Mouse (Mus musculus): ENCODE data around the gene Cldn6. TPM values are rescaled to one million over a fixed set of nuclear protein-coding genes. Genes with fewer than 3 reads are reported as not detected.

Gene Cldn6
- total and polyA plus RNA-seq, 3 experiments: not detected

GRCm38 (mm10) chr17:23725477-23725876, 46.4 kb downstream of the Cldn6 start:
- H3K9me3 ChIP-seq (replicated peaks; ENCODE audit: low read length): no peaks in the 10 kb centered on the region
- peaks cover 19% of the 10 kb centered on the region for H3K27me3 ChIP-seq (replicated peaks)
- peaks cover 0 to 2% of the 10 kb centered on the region in 2 experiments for H3K36me3 ChIP-seq (replicated peaks in 1 of 2; ENCODE audit: control insufficient read depth in 1 of 2, insufficient read depth in 1 of 2, low read length in 1 of 2)
- no peak for DNase-seq (ENCODE audit: extremely low read depth)
- peak overlapping the region; percentile 50 to 84 (median 61) for H3K4me3 ChIP-seq (replicated peaks in 1 of 3; ENCODE audit: low read depth in 2 of 3, low read length in 2 of 3, poor library complexity in 1 of 3)
- TF ChIP-seq ZMIZ1 (IDR thresholded peaks at IDR 0.05; ENCODE audit: low read depth, low read length) (no peak), CTCF (conservative IDR thresholded peaks at IDR 0.05 in 1 of 2, IDR thresholded peaks at IDR 0.05 in 1 of 2; ENCODE audit: low read depth in 2 of 2, low read length in 2 of 2) (no peak), E2F4 (IDR thresholded peaks at IDR 0.05; ENCODE audit: insufficient replicate concordance, low read depth, low read length) (no peak), SIN3A (IDR thresholded peaks at IDR 0.05; ENCODE audit: low read length) (0 out of 2 replicates have a peak, but pooled peaks have one; percentile 7), BHLHE40 (IDR thresholded peaks at IDR 0.05; ENCODE audit: low read depth, low read length) (no peak), IRF4 (IDR thresholded peaks at IDR 0.05; ENCODE audit: low read depth, low read length) (no peak), MYC (IDR thresholded peaks at IDR 0.05; ENCODE audit: low read depth, low read length) (0 out of 2 replicates have a peak, but pooled peaks have one; percentile 3), CHD2 (IDR thresholded peaks at IDR 0.05; ENCODE audit: low read length) (no peak)
- H3K27ac ChIP-seq (ENCODE audit: insufficient read depth, low read depth): peak overlapping the region; percentile 33; the same call in 1 of the 2 replicates
- dilution Hi-C loops (cut with MboI; ENCODE audit: extremely low pct_ligation_motif_present, extremely low pct_unique_long_range_greater_than_20kb, low sequenced_read_pairs) (no loop called here), in situ Hi-C loops (cut with MboI; ENCODE audit: low pct_ligation_motif_present, low pct_unique_long_range_greater_than_20kb, low sequenced_read_pairs) (loop anchor here (10.0 kb wide), 1 partner anchor 51 kb away; the partner anchor contains the start of genes Cldn6, Hcfc1r1, Thoc6 and Tnfrsf12a)
- peaks cover 4 to 28% of the 10 kb centered on the region in 2 experiments for H3K4me1 ChIP-seq (ENCODE audit: control insufficient read depth in 1 of 2, insufficient read depth in 2 of 2)
- H3K79me2 ChIP-seq (replicated peaks; ENCODE audit: control insufficient read depth, extremely low read depth, insufficient read depth, poor library complexity, severe bottlenecking): no peaks in the 10 kb centered on the region; the same call in 1 of the 2 replicates
- H3K4me2 ChIP-seq (ENCODE audit: insufficient read depth, low read depth, poor library complexity, severe bottlenecking): peak overlapping the region; percentile 73
- H3K9ac ChIP-seq (ENCODE audit: insufficient read depth, low read depth): peak overlapping the region; percentile 75

GRCm38 (mm10) chr17:23725999-23726757, 47.1 kb downstream of the Cldn6 start, which contains the start of gene Pkmyt1:
Gene Pkmyt1 (plus strand): TSS chr17:23726336.
- peak within 1 kb of the TSS; percentile 43 for H3K27ac ChIP-seq (ENCODE audit: insufficient read depth, low read depth)
- peaks cover 12% of the 10 kb centered on the region for H3K27me3 ChIP-seq (replicated peaks)
- peak within 1 kb of the TSS; percentile 75 for H3K9ac ChIP-seq (ENCODE audit: insufficient read depth, low read depth)
- TF ChIP-seq MXI1 (IDR thresholded peaks at IDR 0.05; ENCODE audit: low read depth, low read length): peak; percentile 21; the same call in 1 of the 2 replicates
- peak; percentile 81; the same call in 1 of the 2 replicates for TF ChIP-seq TBP (conservative IDR thresholded peaks at IDR 0.05; ENCODE audit: low read depth, low read length)
- TF ChIP-seq USF2 (conservative IDR thresholded peaks at IDR 0.05; ENCODE audit: low read depth, low read length): no peak
- peak; percentile 95 for TF ChIP-seq NRF1 (IDR thresholded peaks at IDR 0.05; ENCODE audit: low read depth, low read length)
- TF ChIP-seq MAX (IDR thresholded peaks at IDR 0.05; ENCODE audit: low read length): peak; percentile 42; the same call in 1 of the 2 replicates
- peak; percentile 48; the same call in 1 of the 2 replicates for TF ChIP-seq TCF12 (IDR thresholded peaks at IDR 0.05; ENCODE audit: low read depth, low read length)
- peak; percentile 90 for TF ChIP-seq POLR2A (IDR thresholded peaks at IDR 0.05; ENCODE audit: low read depth, low read length)
- peak; percentile 87; the same call in 1 of the 2 replicates for TF ChIP-seq E2F4 (IDR thresholded peaks at IDR 0.05; ENCODE audit: insufficient replicate concordance, low read depth, low read length)
- 0 out of 2 replicates have a peak, but pooled peaks have one; percentile 36 for TF ChIP-seq MYC (IDR thresholded peaks at IDR 0.05; ENCODE audit: low read depth, low read length)
- peak; percentile 62; the same call in 1 of the 2 replicates for TF ChIP-seq HCFC1 (IDR thresholded peaks at IDR 0.05; ENCODE audit: low read depth, low read length)
- TF ChIP-seq KAT2A (IDR thresholded peaks at IDR 0.05; ENCODE audit: insufficient replicate concordance, low read length): no peak
- TF ChIP-seq SIN3A (IDR thresholded peaks at IDR 0.05; ENCODE audit: low read length): peak; percentile 65
- TF ChIP-seq ELF1 (IDR thresholded peaks at IDR 0.05; ENCODE audit: low read depth, low read length): peak; percentile 40
- peak; percentile 87 for TF ChIP-seq NELFE (IDR thresholded peaks at IDR 0.05; ENCODE audit: low read depth, low read length)
- no peak for TF ChIP-seq GABPA (IDR thresholded peaks at IDR 0.05; ENCODE audit: insufficient replicate concordance, low read depth, low read length)
- in situ Hi-C loops (cut with MboI; ENCODE audit: low pct_ligation_motif_present, low pct_unique_long_range_greater_than_20kb, low sequenced_read_pairs): loop anchor here (10.0 kb wide), 1 partner anchor 51 kb away; the partner anchor contains the start of genes Cldn6, Hcfc1r1, Thoc6 and Tnfrsf12a
- H3K4me3 ChIP-seq (replicated peaks in 1 of 3; ENCODE audit: low read depth in 2 of 3, low read length in 2 of 3, poor library complexity in 1 of 3): peak within 1 kb of the TSS; percentile 61 to 90 (median 84)
- H3K4me1 ChIP-seq (ENCODE audit: control insufficient read depth in 1 of 2, insufficient read depth in 2 of 2): peaks cover 4 to 28% of the 10 kb centered on the region in 2 experiments
- no peaks in the 10 kb centered on the region for H3K9me3 ChIP-seq (replicated peaks; ENCODE audit: low read length)
- DNase-seq (ENCODE audit: extremely low read depth): peak; percentile 94
- H3K4me2 ChIP-seq (ENCODE audit: insufficient read depth, low read depth, poor library complexity, severe bottlenecking): peak within 1 kb of the TSS; percentile 73
- H3K79me2 ChIP-seq (replicated peaks; ENCODE audit: control insufficient read depth, extremely low read depth, insufficient read depth, poor library complexity, severe bottlenecking): no peaks in the 10 kb centered on the region; the same call in 1 of the 2 replicates
- peaks cover 0 to 3% of the 10 kb centered on the region in 2 experiments for H3K36me3 ChIP-seq (replicated peaks in 1 of 2; ENCODE audit: control insufficient read depth in 1 of 2, insufficient read depth in 1 of 2, low read length in 1 of 2)
- dilution Hi-C loops (cut with MboI; ENCODE audit: extremely low pct_ligation_motif_present, extremely low pct_unique_long_range_greater_than_20kb, low sequenced_read_pairs): no loop called here
